Mouse (Mus musculus) liver, adult (tissue): ENCODE results near the gene Col6a6.

Source experiments
- GATA4 ChIP-seq: IDR thresholded peaks from 2 replicates; pipeline ENCODE4 v1.6.1; 2014; ENCODE audit warnings: mild to moderate bottlenecking, low read length; ENCODE audit not compliant: insufficient replicate concordance

Col6a6 gene

GRCm38 (mm10) chr9:105827791-105828385 is at the start of gene Col6a6:
Gene Col6a6 (minus strand): TSS chr9:105828160.
- no peak for TF ChIP-seq GATA4

GRCm38 (mm10) chr9:105876124-105876523 is 48.2 kb upstream of the Col6a6 start:
- TF ChIP-seq GATA4, result no peak

GRCm38 (mm10) chr9:105871643-105872042 is 43.7 kb upstream of the Col6a6 start:
- TF ChIP-seq GATA4, result no peak

- TF ChIP-seq GATA4, result no peak
Observed at GRCm38 (mm10) chr9:105857773-105858172, 29.8 kb upstream of the Col6a6 start.

GRCm38 (mm10) chr9:105852778-105853065 is 24.8 kb upstream of the Col6a6 start:
- no peak for TF ChIP-seq GATA4

GRCm38 (mm10) chr9:105852015-105852777 is 24.2 kb upstream of the Col6a6 start:
- no peak for TF ChIP-seq GATA4

- no peak for TF ChIP-seq GATA4
Observed at GRCm38 (mm10) chr9:105851011-105851410, 23.1 kb upstream of the Col6a6 start.

- no peak for TF ChIP-seq GATA4
Observed at GRCm38 (mm10) chr9:105848396-105848795, 20.4 kb upstream of the Col6a6 start.

GRCm38 (mm10) chr9:105847261-105847660 is 19.3 kb upstream of the Col6a6 start:
- TF ChIP-seq GATA4, result no peak

- no peak for TF ChIP-seq GATA4
Observed at GRCm38 (mm10) chr9:105839147-105839515, 11.2 kb upstream of the Col6a6 start.

GRCm38 (mm10) chr9:105838396-105839146 is 10.6 kb upstream of the Col6a6 start:
- no peak for TF ChIP-seq GATA4

GRCm38 (mm10) chr9:105835587-105835986 is 7.6 kb upstream of the Col6a6 start:
- no peak for TF ChIP-seq GATA4

- no peak for TF ChIP-seq GATA4
Observed at GRCm38 (mm10) chr9:105834799-105835198, 6.8 kb upstream of the Col6a6 start.

GRCm38 (mm10) chr9:105831291-105831690 is 3.3 kb upstream of the Col6a6 start:
- no peak for TF ChIP-seq GATA4

- TF ChIP-seq GATA4, result no peak
Observed at GRCm38 (mm10) chr9:105827076-105827647, 798 bp downstream of the Col6a6 start.

GRCm38 (mm10) chr9:105820711-105821110 is 7.2 kb downstream of the Col6a6 start:
- TF ChIP-seq GATA4, result no peak
